Mouse (Mus musculus) midbrain, embryonic 11.5 days (tissue): Measurements from ENCODE around the gene Rd3l. TPM values are rescaled to one million over a fixed set of nuclear protein-coding genes. Genes with fewer than 3 reads are reported as not detected.
A peak's percentile ranks its signal among the peaks of the same experiment; 100 is the strongest.

Experiments
- ATAC-seq: fragments of 200-750 bp; cut with Nextera tagmentation; 2 replicates; pipeline ENCODE4 v1.8.0; 2017; ENCODE audit warnings: moderate TSS enrichment, moderate library complexity; ENCODE audit not compliant: low FRiP score
- DNase-seq: peaks from one replicate; pipeline ENCODE4 v3.0.0; 2015; ENCODE audit warnings: low spot score; ENCODE audit errors: missing footprints
- H3K27ac ChIP-seq: fragments of 300-500 bp; sonication (generic); 2 replicates; pipeline ENCODE4 v1.5.1; 2014; ENCODE audit warnings: low read depth, low read length
- H3K27me3 ChIP-seq: fragments of 300-500 bp; sonication (generic); 2 replicates; pipeline ENCODE4 v1.6.1; 2014; ENCODE audit warnings: mild to moderate bottlenecking, low read length, moderate library complexity, mixed read lengths; ENCODE audit not compliant: control insufficient read depth, insufficient read depth
- H3K36me3 ChIP-seq: fragments of 300-500 bp; sonication (generic); 2 replicates; pipeline ENCODE4 v1.6.1; 2014; ENCODE audit warnings: mild to moderate bottlenecking, low read length, moderate library complexity, mixed read lengths; ENCODE audit not compliant: control insufficient read depth, insufficient read depth
- H3K4me1 ChIP-seq: fragments of 300-500 bp; sonication (generic); 2 replicates; pipeline ENCODE4 v1.6.1; 2014; ENCODE audit warnings: low read length; ENCODE audit not compliant: control insufficient read depth, insufficient read depth
- H3K4me2 ChIP-seq: fragments of 300-500 bp; sonication (generic); 2 replicates; pipeline ENCODE4 v1.6.1; 2014; ENCODE audit warnings: mild to moderate bottlenecking, moderate library complexity
- H3K4me3 ChIP-seq: fragments of 300-500 bp; sonication (generic); 2 replicates; pipeline ENCODE4 v1.5.1; 2014; ENCODE audit warnings: low read depth, low read length
- H3K9ac ChIP-seq: fragments of 300-500 bp; sonication (generic); 2 replicates; pipeline ENCODE4 v1.6.1; 2014; ENCODE audit warnings: low read length
- H3K9me3 ChIP-seq: fragments of 300-500 bp; sonication (generic); 2 replicates; pipeline ENCODE4 v1.6.1; 2016; ENCODE audit warnings: low read length; ENCODE audit not compliant: control insufficient read depth
- WGBS: fragments of 180-500 bp; shearing (Covaris S2); extraction: QIAGEN DNeasy Blood & Tissue Kit; methylation state at CpG from one replicate; pipeline ENCODE4 v1.1.7; 2014; 5-methylcytosine and 5-hydroxymethylcytosine counted together
- polyA plus RNA-seq: library from polyadenylated mRNA; unstranded; fragments of >200 nt; fragmentation: Nextera tagmentation; extraction: Ambion mirVana; gene quantifications from 2 replicates; pipeline ENCODE4 v1.2.1, GENCODE M21; 2014

Rd3l gene
- polyA plus RNA-seq, 1 experiment from 2014 or later, result not detected

DNA sequence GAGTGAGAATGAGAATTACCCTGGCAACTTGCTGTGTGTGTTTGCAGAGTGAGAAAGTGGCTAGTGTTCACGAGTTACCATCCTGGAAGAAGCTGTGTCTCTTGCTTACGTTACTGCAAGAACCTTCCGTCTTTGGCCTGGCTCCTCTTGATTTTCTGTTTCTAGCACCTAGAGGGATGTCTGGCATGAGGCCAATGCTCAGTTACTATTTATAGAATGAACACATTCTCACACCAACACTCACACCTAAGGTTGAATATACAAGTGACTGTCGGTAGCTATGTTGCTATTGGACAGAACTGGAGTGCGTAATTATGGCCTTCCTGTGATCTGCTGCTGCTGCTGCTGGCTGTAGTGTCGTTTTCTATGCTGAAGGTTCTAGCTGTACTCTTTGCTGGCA, 4.0 kb downstream of the Rd3l start:
- ATAC-seq (no peak), DNase-seq (no peak)
- H3K4me1 ChIP-seq, result no peaks in the 10 kb centered on the region
- H3K36me3 ChIP-seq, result no peaks in the 10 kb centered on the region
- H3K27ac ChIP-seq, result no peak overlapping the region
- no peaks in the 10 kb centered on the region for H3K27me3 ChIP-seq
- no peak overlapping the region for H3K4me3 ChIP-seq
- H3K9me3 ChIP-seq, result no peaks in the 10 kb centered on the region
- no peak overlapping the region for H3K4me2 ChIP-seq
- 77% methylated on average over 6 of the region's 6 CpGs for WGBS
- H3K9ac ChIP-seq, result no peak overlapping the region

- no peaks in the 10 kb centered on the region for H3K36me3 ChIP-seq
- H3K27ac ChIP-seq, result no peak overlapping the region
- no peaks in the 10 kb centered on the region for H3K9me3 ChIP-seq
- ATAC-seq, result no peak
- no peak overlapping the region for H3K9ac ChIP-seq
- no peak overlapping the region for H3K4me3 ChIP-seq
- no peak overlapping the region for H3K4me2 ChIP-seq
- no peaks in the 10 kb centered on the region for H3K4me1 ChIP-seq
- no peaks in the 10 kb centered on the region for H3K27me3 ChIP-seq
- WGBS, result 90% methylated on average over 6 of the region's 6 CpGs
- peak; percentile 47 for DNase-seq
Measured at GRCm38 (mm10) chr12:111974578-111974977, 6.5 kb downstream of the Rd3l start.

GRCm38 (mm10) chr12:111972504-111972903, 8.6 kb downstream of the Rd3l start:
- 90% methylated on average over 10 of the region's 10 CpGs for WGBS
- ATAC-seq (no peak), DNase-seq (peak; percentile 8)
- no peaks in the 10 kb centered on the region for H3K9me3 ChIP-seq
- no peak overlapping the region for H3K27ac ChIP-seq
- no peaks in the 10 kb centered on the region for H3K36me3 ChIP-seq
- no peak overlapping the region for H3K4me3 ChIP-seq
- no peak overlapping the region for H3K9ac ChIP-seq
- no peaks in the 10 kb centered on the region for H3K4me1 ChIP-seq
- no peaks in the 10 kb centered on the region for H3K27me3 ChIP-seq
- no peak overlapping the region for H3K4me2 ChIP-seq

- Histone ChIP-seq H3K4me3 (no peak within 1 kb of the TSS), H3K4me1 (peaks cover under 1% of the 10 kb centered on the region), H3K4me2 (no peak within 1 kb of the TSS), H3K9ac (no peak within 1 kb of the TSS), H3K27me3 (no peaks in the 10 kb centered on the region), H3K27ac (no peak within 1 kb of the TSS), H3K9me3 (no peaks in the 10 kb centered on the region), H3K36me3 (no peaks in the 10 kb centered on the region)
- DNase-seq (peak; percentile 69), ATAC-seq (no peak)
- WGBS, result 91% methylated on average over 18 of the region's 18 CpGs
Measured at GRCm38 (mm10) chr12:111971231-111971686, 9.9 kb downstream of the Rd3l start, which contains the start of gene Tdrd9. Gene Tdrd9 (plus strand): TSS chr12:111971559.

DNA sequence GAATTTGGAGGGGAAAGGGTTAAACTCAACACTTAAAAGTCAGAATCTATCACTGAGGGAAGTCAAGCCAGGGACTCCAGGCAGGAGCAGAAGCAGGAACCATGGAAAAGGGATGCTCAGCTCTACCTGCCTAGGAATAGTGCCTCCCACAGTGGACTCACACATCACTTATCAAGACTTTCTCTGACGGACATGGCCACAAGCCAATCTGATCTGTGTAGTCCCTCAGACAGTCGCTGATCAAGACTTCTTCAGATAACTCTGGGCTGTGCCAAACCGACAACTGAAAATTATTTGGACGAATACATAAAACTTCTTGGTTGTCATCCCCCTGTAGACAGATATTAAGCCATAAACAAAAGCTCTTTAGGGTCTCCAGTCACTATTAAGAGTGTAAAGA, 11.0 kb downstream of the Rd3l start:
- no peak overlapping the region for H3K9ac ChIP-seq
- no peaks in the 10 kb centered on the region for H3K36me3 ChIP-seq
- peak; percentile 53 for DNase-seq
- H3K27me3 ChIP-seq, result no peaks in the 10 kb centered on the region
- no peak overlapping the region for H3K4me2 ChIP-seq
- H3K4me1 ChIP-seq, result peaks cover 9% of the 10 kb centered on the region
- WGBS, result 82% methylated on average over 4 of the region's 4 CpGs
- H3K4me3 ChIP-seq, result no peak overlapping the region
- H3K27ac ChIP-seq, result no peak overlapping the region
- no peaks in the 10 kb centered on the region for H3K9me3 ChIP-seq
- no peak for ATAC-seq

GRCm38 (mm10) chr12:111966683-111967173, 14.4 kb downstream of the Rd3l start, which contains the start of gene Atp5mpl:
Gene Atp5mpl (minus strand): TSS chr12:111966977.
- DNase-seq, result peak; percentile 100
- Histone ChIP-seq H3K4me1 (peaks cover 9% of the 10 kb centered on the region), H3K9me3 (no peaks in the 10 kb centered on the region), H3K27ac (no peak within 1 kb of the TSS; the same call in 1 of the 2 replicates), H3K27me3 (no peaks in the 10 kb centered on the region), H3K9ac (peak within 1 kb of the TSS; percentile 92), H3K4me3 (peak within 1 kb of the TSS; percentile 85), H3K36me3 (peaks cover 5% of the 10 kb centered on the region; the same call in 1 of the 2 replicates), H3K4me2 (peak within 1 kb of the TSS; percentile 96)
- under 1% methylated on average over 37 of the region's 37 CpGs for WGBS
- ATAC-seq, result peak; percentile 93

- Histone ChIP-seq H3K9me3 (no peaks in the 10 kb centered on the region), H3K36me3 (peaks cover 26% of the 10 kb centered on the region), H3K9ac (no peak overlapping the region), H3K4me2 (no peak overlapping the region), H3K4me1 (peaks cover 9% of the 10 kb centered on the region), H3K27me3 (no peaks in the 10 kb centered on the region), H3K27ac (no peak overlapping the region), H3K4me3 (no peak overlapping the region)
- DNase-seq (peak; percentile 47), ATAC-seq (no peak)
- WGBS, result 94% methylated on average over 5 of the region's 5 CpGs
Measured at GRCm38 (mm10) chr12:111963339-111963738, 17.8 kb downstream of the Rd3l start.

DNA sequence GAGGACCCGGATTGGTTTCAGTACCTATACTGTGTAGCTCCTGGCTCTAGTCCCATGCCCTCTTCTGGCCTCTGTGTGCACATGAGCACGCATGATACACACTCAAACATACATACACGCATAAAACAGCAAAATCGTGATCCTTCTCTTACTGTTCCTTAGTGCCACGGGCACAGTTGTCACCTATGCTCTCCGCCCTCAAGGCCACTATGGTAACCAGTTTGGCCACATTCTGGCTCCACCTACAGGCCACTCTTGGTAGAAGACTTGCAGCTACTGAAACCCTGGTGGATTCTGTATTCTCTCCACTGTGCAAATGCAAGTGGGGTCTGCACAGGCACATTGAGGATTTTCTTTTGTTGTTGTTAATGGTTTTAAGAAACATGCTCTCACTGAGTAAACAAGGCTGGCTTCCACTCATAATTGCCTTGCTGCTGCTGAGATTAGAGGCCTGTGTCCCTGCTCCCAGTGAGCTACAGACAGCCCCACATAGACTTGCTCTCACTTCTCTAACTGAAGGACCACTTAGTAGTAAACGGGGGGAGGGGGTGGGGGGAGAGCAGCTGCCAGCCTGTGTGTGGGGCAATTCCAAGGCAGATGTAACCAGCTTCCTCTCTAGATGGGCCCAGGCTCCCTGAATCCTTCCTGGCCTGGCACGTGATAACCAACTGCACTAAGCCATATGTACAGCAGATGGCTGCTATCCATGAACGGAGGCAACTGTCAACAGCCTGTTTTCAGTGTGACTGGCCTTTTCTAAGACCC, 22.8 kb downstream of the Rd3l start:
- H3K36me3 ChIP-seq, result peaks cover 26% of the 10 kb centered on the region
- no peaks in the 10 kb centered on the region for H3K4me1 ChIP-seq
- H3K4me2 ChIP-seq, result no peak overlapping the region
- DNase-seq, result peak; percentile 95
- 56% methylated on average over 9 of the region's 9 CpGs for WGBS
- H3K9me3 ChIP-seq, result no peaks in the 10 kb centered on the region
- no peak overlapping the region for H3K9ac ChIP-seq
- no peak overlapping the region for H3K27ac ChIP-seq
- H3K4me3 ChIP-seq, result no peak overlapping the region
- H3K27me3 ChIP-seq, result no peaks in the 10 kb centered on the region
- peak; percentile 71 for ATAC-seq

DNA sequence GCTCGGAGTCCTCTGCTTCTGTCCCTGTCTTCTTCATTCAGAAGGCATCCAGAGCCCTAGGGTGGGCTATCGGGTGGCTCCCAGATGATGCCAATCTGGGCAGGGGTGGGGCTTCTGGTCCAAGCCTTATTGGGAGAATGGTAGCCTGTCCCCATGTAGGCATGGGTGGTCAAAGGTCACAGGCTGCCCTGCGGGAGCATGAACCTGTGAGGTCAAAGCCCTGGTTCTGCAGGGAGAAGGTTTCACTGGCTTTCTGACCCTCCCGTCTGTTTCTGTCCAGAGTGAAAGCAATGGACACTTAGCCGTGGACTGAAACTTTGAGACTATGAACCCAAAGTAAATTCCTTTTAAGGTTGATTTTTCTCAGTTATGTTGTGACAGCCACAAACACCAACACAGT, 24.9 kb downstream of the Rd3l start:
- Histone ChIP-seq H3K4me3 (no peak overlapping the region), H3K27me3 (no peaks in the 10 kb centered on the region), H3K4me2 (no peak overlapping the region), H3K36me3 (peaks cover 17% of the 10 kb centered on the region), H3K9me3 (no peaks in the 10 kb centered on the region), H3K4me1 (no peaks in the 10 kb centered on the region), H3K9ac (no peak overlapping the region), H3K27ac (no peak overlapping the region)
- 80% methylated on average over 5 of the region's 5 CpGs for WGBS
- DNase-seq (no peak), ATAC-seq (no peak)
